Mouse (Mus musculus): ENCODE results near the gene Marcksl1.

GRCm38 (mm10) chr4:129557256-129557808 is 44.0 kb downstream of the Marcksl1 start:
- TF ChIP-seq CTCF (IDR thresholded peaks at IDR 0.05) (no peak), POLR2A (IDR thresholded peaks at IDR 0.05; ENCODE audit: insufficient read depth, low read depth, low read length) (no peak)
